Mouse (Mus musculus) erythroblast, embryonic 14.5 days (primary cell): ENCODE measurements at regions not wholly inside any gene's neighbourhood (a gene's known extent, or its start where the extent isn't known, plus 50 kb on each side); places are given as distances from the start of the nearest gene placed in this dataset.

ENCODE experiments used
- GATA1 ChIP-seq: IDR thresholded peaks from 2 replicates; pipeline ENCODE4 v1.6.1; 2012; ENCODE audit warnings: low read length, inconsistent platforms, mixed read lengths
- TAL1 ChIP-seq: IDR thresholded peaks from 3 replicates; pipeline ENCODE4 v1.6.1; 2012; ENCODE audit warnings: low read length, inconsistent platforms, mixed read lengths

- TF ChIP-seq GATA1 (no peak), TAL1 (no peak)
Measured at GRCm38 (mm10) chr11:84592715-84593339, 67.5 kb upstream of the Lhx1 start.
